Mouse (Mus musculus): ENCODE results near the gene Zfand3. TPM values are rescaled to one million over a fixed set of nuclear protein-coding genes. Genes with fewer than 3 reads are reported as not detected.

Zfand3 gene
- polyA plus RNA-seq, 1 experiment from 2014 or later = 59.8 TPM

DNA sequence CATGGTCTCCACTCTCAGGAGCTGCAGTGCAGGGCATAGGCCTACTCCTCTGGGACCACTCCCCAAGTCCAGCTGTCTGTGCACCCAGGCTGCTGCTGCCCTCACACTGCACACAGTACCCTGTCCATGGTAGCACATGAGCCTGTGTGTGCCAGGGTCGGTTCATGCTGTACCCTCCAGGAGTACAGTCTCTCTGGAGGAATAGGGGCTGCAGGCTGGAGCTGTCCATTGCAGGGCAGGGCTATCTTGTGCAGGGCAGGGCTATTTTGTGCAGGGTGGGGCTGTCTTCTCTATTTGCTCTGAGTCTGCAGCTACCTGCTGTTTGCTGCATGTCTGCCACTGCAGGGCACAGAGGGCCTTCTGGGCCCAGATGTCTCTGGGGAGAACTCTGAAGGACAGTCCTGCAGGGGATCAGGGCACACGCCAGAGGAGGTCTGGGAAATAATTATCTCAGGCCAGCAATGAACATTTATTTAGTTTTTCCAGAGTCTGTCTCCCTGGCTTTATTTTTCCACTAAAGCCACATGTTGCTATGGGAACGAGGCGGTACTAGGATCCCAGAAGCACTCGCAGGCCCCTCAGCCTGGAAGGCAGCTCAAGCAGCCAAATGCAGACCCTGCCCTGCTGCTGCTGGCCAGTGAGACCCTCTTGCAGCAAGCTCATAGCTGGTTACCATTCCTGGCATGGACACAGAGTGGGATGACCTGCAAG lies 220.7 kb downstream of the Zfand3 start:
- H3K9me3 ChIP-seq = no peaks in the 10 kb centered on the region
- peaks cover 19% of the 10 kb centered on the region for H3K4me1 ChIP-seq
- H3K27ac ChIP-seq = no peak overlapping the region
- ATAC-seq (ENCODE audit: borderline replicate concordance, extremely low read depth, low FRiP score, low TSS enrichment) = peak; percentile 33; the same call in 1 of the 2 replicates
- H3K36me3 ChIP-seq = no peaks in the 10 kb centered on the region
- H3K9ac ChIP-seq = no peak overlapping the region
- no peak overlapping the region for H3K4me3 ChIP-seq
- H3K4me2 ChIP-seq = no peak overlapping the region
- WGBS = 36% methylated on average over 5 of the region's 5 CpGs
- no peaks in the 10 kb centered on the region for H3K27me3 ChIP-seq

DNA sequence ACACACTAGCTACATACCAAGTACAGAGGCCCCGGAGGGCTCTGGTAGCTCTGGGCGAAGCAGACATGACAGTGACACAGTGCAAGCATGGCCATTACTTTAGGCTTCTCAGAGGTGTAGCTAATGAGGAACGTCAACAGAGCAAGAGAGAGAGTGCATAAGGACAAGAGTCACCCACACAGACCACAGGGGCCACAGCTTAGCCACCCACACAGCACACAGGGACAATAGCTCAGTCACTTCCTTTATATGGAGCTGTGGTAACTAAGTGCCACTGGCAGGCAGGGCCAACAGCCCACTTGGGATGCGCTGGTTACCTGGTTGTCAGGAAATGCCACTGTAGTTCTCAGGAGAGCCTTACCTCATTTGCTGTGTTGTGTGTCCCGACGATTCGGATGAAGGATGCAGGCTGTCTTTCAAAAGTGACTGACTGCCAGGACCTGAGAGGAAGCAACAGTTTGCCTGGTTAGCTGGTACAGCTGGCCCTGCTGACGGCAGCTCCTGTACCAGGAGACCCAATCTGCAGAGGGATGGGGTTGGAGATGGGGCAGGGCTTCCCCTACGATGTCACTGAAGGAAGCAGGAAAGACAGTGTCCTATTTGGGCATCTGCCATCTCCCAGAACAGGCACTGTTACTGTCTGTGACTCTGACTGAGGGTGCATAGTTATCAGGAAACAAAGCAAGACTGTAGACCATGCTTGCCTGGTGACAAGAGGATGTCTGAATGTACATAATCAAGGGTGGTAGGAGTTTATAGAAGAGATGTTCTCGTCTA lies 224.1 kb downstream of the Zfand3 start:
- peaks cover 33% of the 10 kb centered on the region for H3K4me1 ChIP-seq
- no peaks in the 10 kb centered on the region for H3K27me3 ChIP-seq
- no peaks in the 10 kb centered on the region for H3K36me3 ChIP-seq
- H3K27ac ChIP-seq = no peak overlapping the region
- H3K4me3 ChIP-seq = no peak overlapping the region
- ATAC-seq (ENCODE audit: borderline replicate concordance, extremely low read depth, low FRiP score, low TSS enrichment) = no peak
- H3K9ac ChIP-seq = no peak overlapping the region
- WGBS = 81% methylated on average over 10 of the region's 10 CpGs
- H3K9me3 ChIP-seq = no peaks in the 10 kb centered on the region
- no peak overlapping the region for H3K4me2 ChIP-seq

DNA sequence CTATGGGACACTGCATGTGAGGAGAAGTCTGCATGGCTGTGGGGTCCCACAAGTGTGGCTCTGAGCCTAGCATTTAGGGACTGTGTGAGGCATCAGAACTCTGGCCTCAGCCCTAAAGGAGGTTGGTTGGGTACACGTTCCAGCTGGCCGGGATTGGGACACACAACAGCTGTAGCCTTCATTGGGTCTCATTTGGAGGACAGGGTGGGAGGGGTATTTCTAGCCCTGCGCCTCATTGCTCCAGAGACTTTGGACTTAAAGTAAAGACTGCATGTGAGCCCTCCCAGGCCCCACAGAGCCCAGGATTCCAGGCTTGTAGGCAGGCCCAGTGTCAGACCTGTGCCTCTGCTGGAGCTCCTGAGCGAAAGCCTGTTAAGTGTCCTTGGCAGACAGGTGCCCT lies 225.9 kb downstream of the Zfand3 start:
- no peak overlapping the region for H3K4me3 ChIP-seq
- 71% methylated on average over 4 of the region's 4 CpGs for WGBS
- no peaks in the 10 kb centered on the region for H3K36me3 ChIP-seq
- H3K4me1 ChIP-seq = peaks cover 30% of the 10 kb centered on the region
- no peak overlapping the region for H3K4me2 ChIP-seq
- H3K9me3 ChIP-seq = no peaks in the 10 kb centered on the region
- ATAC-seq (ENCODE audit: borderline replicate concordance, extremely low read depth, low FRiP score, low TSS enrichment) = peak; percentile 53; the same call in 1 of the 2 replicates
- H3K9ac ChIP-seq = no peak overlapping the region
- 0 out of 2 replicates have a peak overlapping the region, but pooled peaks have one; percentile 15 for H3K27ac ChIP-seq
- no peaks in the 10 kb centered on the region for H3K27me3 ChIP-seq

DNA sequence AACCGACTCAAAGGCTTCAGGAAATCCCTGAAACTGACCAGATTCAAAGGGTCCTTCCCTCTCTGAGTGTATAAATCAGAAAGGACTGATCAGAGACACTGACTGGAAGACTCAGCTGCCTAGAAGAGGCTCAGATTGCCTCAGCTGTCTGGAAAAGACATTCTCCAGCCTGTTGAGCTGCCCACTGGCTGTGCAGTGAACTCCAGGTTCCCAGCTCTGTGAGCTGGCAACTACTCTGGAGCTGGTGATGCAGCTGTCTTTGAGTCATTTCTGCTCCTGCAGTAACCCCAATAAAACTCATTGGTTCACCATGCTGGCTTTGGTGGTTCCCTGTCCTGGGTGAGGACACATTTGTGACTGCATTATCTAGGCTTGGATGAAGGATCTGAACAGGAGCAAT lies 226.9 kb downstream of the Zfand3 start:
- Histone ChIP-seq H3K9ac (no peak overlapping the region), H3K4me1 (peaks cover 26% of the 10 kb centered on the region), H3K27me3 (no peaks in the 10 kb centered on the region), H3K9me3 (no peaks in the 10 kb centered on the region), H3K27ac (no peak overlapping the region), H3K4me3 (no peak overlapping the region), H3K36me3 (no peaks in the 10 kb centered on the region), H3K4me2 (no peak overlapping the region)
- no peak for ATAC-seq (ENCODE audit: borderline replicate concordance, extremely low read depth, low FRiP score, low TSS enrichment)
- WGBS = 73% methylated on average over 1 of the region's 1 CpGs

DNA sequence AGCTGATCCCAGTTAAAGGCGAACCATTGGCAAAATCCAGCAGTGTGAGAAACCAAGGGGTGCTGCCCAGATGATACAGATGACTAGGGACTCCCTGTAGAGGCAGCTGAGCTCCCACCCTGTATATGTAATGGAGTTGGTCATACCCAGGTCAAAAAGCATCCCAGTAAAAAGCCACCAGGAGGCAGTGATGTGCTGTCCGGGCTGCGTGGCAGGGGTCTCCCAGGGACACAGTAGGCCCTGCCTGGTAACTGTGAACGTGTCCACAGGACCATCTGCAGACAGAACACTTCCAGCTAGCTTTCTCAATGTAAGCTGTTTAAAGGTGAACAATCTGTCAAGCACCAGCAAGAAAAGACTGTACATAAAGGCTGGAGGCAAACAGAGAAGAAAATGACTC lies 228.2 kb downstream of the Zfand3 start:
- Histone ChIP-seq H3K36me3 (no peaks in the 10 kb centered on the region), H3K27ac (no peak overlapping the region), H3K9me3 (no peaks in the 10 kb centered on the region), H3K4me3 (no peak overlapping the region), H3K9ac (no peak overlapping the region), H3K4me2 (no peak overlapping the region), H3K4me1 (peaks cover 32% of the 10 kb centered on the region), H3K27me3 (no peaks in the 10 kb centered on the region)
- no peak for ATAC-seq (ENCODE audit: borderline replicate concordance, extremely low read depth, low FRiP score, low TSS enrichment)
- WGBS = 59% methylated on average over 4 of the region's 4 CpGs

DNA sequence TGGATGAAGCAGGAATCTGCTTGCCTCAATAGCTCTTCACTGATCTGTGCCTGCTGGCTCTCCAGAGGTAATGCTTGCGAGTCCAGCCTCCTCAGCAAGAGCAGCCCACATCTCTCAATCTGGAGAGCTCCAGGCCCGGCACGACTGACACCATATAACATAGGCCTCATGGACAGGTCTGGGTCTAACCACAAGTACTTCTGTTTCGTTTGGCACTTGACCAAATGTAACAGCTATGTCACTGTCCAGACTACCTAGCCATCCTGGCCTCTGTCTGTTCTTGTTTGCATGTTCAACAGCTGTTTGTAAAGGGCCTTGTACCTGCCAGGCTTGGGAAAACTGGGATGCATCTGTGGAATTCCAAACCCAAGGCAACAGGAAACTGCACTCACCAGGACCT lies 230.8 kb downstream of the Zfand3 start:
- no peaks in the 10 kb centered on the region for H3K9me3 ChIP-seq
- peaks cover 18% of the 10 kb centered on the region for H3K4me1 ChIP-seq
- no peak for ATAC-seq (ENCODE audit: borderline replicate concordance, extremely low read depth, low FRiP score, low TSS enrichment)
- H3K27ac ChIP-seq = no peak overlapping the region
- no peak overlapping the region for H3K4me2 ChIP-seq
- no peak overlapping the region for H3K9ac ChIP-seq
- 45% methylated on average over 4 of the region's 4 CpGs for whole genome bisulfite sequencing
- no peak overlapping the region for H3K4me3 ChIP-seq
- H3K36me3 ChIP-seq = no peaks in the 10 kb centered on the region
- H3K27me3 ChIP-seq = no peaks in the 10 kb centered on the region

DNA sequence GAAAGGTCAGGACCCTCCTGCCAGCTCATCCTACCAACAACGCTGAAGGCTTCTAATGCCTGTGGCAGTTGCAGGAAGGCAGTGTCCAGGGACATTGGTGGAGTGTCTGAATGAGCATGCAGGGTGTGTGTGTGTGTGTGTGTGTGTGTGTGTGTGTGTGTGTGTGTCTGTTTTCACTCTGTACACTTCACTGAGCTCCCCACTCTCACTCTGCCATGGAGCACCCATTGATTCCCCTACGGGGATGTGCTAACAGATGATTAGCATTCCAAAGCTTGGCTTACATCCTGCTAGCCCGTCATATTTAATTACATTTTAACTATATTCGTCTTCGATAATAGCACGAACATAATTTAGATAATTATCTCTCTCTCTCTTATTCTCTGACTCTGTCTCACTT lies 232.1 kb downstream of the Zfand3 start:
- H3K4me3 ChIP-seq = no peak overlapping the region
- H3K36me3 ChIP-seq = no peaks in the 10 kb centered on the region
- H3K9ac ChIP-seq = no peak overlapping the region
- no peaks in the 10 kb centered on the region for H3K27me3 ChIP-seq
- no peak for ATAC-seq (ENCODE audit: borderline replicate concordance, extremely low read depth, low FRiP score, low TSS enrichment)
- H3K9me3 ChIP-seq = no peaks in the 10 kb centered on the region
- H3K4me2 ChIP-seq = no peak overlapping the region
- WGBS = 62% methylated on average over 6 of the region's 6 CpGs
- H3K4me1 ChIP-seq = 0 out of 2 replicates have a peak, but pooled peaks cover 6% of the 10 kb centered on the region
- H3K27ac ChIP-seq = no peak overlapping the region

DNA sequence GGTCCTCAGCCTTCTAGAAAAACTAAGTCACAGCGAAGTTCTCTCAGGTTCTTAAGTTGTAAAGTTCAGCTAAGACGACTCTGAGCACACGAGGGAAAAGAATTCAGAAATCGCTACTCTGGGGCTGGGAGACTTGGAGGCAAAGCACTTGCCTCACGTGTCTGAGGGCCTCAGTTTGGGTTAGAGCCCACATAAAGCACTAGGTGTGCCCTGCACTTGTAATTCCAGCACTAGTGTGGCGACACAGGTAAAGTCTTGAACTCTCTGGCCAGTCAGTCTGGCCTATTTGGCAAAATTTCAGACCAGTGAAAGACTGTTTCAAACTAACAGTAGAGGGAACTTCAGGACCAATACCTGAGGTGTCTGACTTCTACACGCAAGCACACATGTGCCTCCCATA lies 233.1 kb downstream of the Zfand3 start:
- Histone ChIP-seq H3K27ac (no peak overlapping the region), H3K4me3 (no peak overlapping the region), H3K4me1 (peaks cover 11% of the 10 kb centered on the region), H3K36me3 (no peaks in the 10 kb centered on the region), H3K9ac (no peak overlapping the region), H3K4me2 (no peak overlapping the region), H3K27me3 (no peaks in the 10 kb centered on the region), H3K9me3 (no peaks in the 10 kb centered on the region)
- no peak for ATAC-seq (ENCODE audit: borderline replicate concordance, extremely low read depth, low FRiP score, low TSS enrichment)
- WGBS = 70% methylated on average over 7 of the region's 7 CpGs

DNA sequence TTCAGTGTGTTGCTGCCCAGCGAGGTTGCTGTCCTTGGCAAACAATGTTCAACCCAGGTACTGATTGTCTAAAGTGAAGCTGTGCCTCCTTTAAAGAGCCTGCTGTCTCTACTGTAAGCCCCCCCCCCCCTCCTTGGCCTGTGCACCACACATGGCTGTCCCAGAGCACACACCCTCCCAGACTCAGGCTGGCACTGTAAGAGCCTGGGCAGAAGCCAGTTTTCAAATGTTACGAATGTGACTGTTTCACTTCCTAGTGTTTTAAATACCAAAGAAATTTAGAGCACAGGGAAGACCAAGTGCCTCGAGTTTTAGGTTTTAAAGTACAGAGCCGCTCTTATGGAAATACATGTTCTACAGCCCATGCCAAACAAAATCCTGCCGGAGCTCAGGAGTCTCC lies 234.9 kb downstream of the Zfand3 start:
- no peaks in the 10 kb centered on the region for H3K36me3 ChIP-seq
- no peaks in the 10 kb centered on the region for H3K9me3 ChIP-seq
- H3K4me3 ChIP-seq = no peak overlapping the region
- no peak overlapping the region for H3K9ac ChIP-seq
- 67% methylated on average over 5 of the region's 5 CpGs for WGBS
- peak overlapping the region; percentile 32; the same call in 1 of the 2 replicates for H3K27ac ChIP-seq
- H3K4me2 ChIP-seq = no peak overlapping the region
- no peaks in the 10 kb centered on the region for H3K27me3 ChIP-seq
- ATAC-seq (ENCODE audit: borderline replicate concordance, extremely low read depth, low FRiP score, low TSS enrichment) = no peak
- peaks cover 11% of the 10 kb centered on the region for H3K4me1 ChIP-seq

DNA sequence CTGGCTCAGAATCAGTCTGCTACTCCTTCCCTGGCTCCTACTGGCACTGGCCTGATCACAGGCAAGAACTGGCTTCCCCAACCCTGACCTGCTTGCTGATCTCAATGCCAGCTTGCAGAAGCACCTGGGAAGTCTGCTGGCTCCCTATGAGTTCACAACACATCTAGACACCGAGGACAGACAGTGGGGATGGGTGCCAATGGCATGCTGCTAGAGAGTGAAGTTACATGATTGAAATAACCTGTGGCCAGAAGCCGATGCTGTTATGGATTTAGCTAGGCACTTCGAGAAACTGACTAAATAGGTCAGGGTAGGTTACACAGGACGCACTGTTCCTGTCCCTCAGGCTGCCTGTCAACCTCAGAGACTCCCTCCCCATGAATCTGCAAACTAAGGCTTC lies 236.1 kb downstream of the Zfand3 start:
- H3K4me1 ChIP-seq = peaks cover 11% of the 10 kb centered on the region
- WGBS = 77% methylated on average over 4 of the region's 4 CpGs
- no peak overlapping the region for H3K9ac ChIP-seq
- H3K4me2 ChIP-seq = no peak overlapping the region
- ATAC-seq (ENCODE audit: borderline replicate concordance, extremely low read depth, low FRiP score, low TSS enrichment) = no peak
- H3K4me3 ChIP-seq = no peak overlapping the region
- H3K9me3 ChIP-seq = no peaks in the 10 kb centered on the region
- H3K36me3 ChIP-seq = no peaks in the 10 kb centered on the region
- H3K27me3 ChIP-seq = no peaks in the 10 kb centered on the region
- no peak overlapping the region for H3K27ac ChIP-seq

DNA sequence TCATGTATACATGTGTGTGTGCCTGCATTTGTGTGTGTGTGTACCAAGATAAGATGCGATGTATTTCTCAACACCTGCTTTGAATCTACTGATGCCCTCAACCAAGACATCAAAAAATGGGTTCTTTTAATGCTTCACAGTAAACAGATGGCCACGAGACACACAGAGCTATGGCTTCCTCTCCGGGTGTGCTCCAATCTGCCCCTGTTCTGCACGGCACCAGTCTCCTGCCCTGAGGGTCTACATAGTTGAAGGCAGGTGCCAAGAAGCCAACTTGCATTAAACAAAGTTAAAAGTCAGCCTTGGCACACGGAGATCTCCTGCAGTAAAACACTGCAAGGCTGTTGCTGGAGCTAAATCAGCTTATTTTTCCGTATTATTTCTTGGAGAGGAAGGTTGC lies 236.5 kb downstream of the Zfand3 start:
- Histone ChIP-seq H3K27me3 (no peaks in the 10 kb centered on the region), H3K4me3 (no peak overlapping the region), H3K4me2 (no peak overlapping the region), H3K9ac (no peak overlapping the region), H3K4me1 (peaks cover 11% of the 10 kb centered on the region), H3K36me3 (no peaks in the 10 kb centered on the region), H3K9me3 (no peaks in the 10 kb centered on the region), H3K27ac (no peak overlapping the region)
- no peak for ATAC-seq (ENCODE audit: borderline replicate concordance, extremely low read depth, low FRiP score, low TSS enrichment)
- WGBS = 73% methylated on average over 6 of the region's 6 CpGs

DNA sequence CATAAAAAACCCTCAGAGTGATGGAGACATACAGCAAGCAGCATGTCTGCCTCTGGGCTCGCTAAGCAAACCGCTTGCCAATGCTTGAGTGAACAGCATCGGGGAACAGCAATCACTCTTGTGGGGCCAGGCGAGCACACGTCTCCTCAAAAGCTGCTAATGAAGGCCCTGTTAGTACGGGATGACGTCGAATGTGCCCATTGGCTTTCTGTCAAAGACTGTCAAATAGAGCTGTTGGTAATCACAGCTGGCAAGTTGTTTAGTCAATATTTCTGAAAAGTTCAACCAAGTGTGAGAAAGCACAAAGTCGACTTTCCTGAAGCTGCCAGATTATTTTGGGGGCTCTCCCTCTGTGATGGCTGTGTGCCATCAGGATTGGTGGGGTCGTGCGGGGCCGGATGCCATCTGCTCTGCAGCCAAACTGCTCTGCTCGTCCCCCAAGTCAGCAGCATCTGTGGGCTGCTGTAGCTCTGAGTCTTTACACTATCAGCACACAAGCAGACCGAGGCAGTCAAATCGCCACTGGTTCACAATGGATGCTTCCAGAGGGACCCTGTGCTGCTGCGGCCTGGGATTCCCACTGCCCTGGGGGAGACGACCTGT lies 237.3 kb downstream of the Zfand3 start:
- H3K9me3 ChIP-seq = no peaks in the 10 kb centered on the region
- no peak overlapping the region for H3K9ac ChIP-seq
- WGBS = 55% methylated on average over 17 of the region's 17 CpGs
- H3K4me1 ChIP-seq = peaks cover 9% of the 10 kb centered on the region
- no peaks in the 10 kb centered on the region for H3K36me3 ChIP-seq
- H3K27ac ChIP-seq = no peak overlapping the region
- no peak overlapping the region for H3K4me3 ChIP-seq
- no peaks in the 10 kb centered on the region for H3K27me3 ChIP-seq
- ATAC-seq (ENCODE audit: borderline replicate concordance, extremely low read depth, low FRiP score, low TSS enrichment) = no peak; the same call in 1 of the 2 replicates
- H3K4me2 ChIP-seq = no peak overlapping the region

All from lung, embryonic 15.5 days (tissue).